Mouse (Mus musculus) forebrain, postnatal 0 days (tissue): ENCODE data around the gene Ehd1. TPM values are rescaled to one million over a fixed set of nuclear protein-coding genes. Genes with fewer than 3 reads are reported as not detected.

Experiments
- ATAC-seq: fragments of 200-750 bp; cut with Nextera tagmentation; 2 replicates; pipeline ENCODE4 v1.8.0; 2017; ENCODE audit warnings: mild to moderate bottlenecking, moderate library complexity
- DNase-seq: peaks from one replicate; pipeline ENCODE4 v3.0.0-alpha.2; 2015
- H3K27ac ChIP-seq: fragments of 300-500 bp; sonication (generic); 2 replicates; pipeline ENCODE4 v1.5.1; 2014; ENCODE audit warnings: low read depth, mild to moderate bottlenecking, antibody characterized with exemption, low read length, moderate library complexity, mixed read lengths
- H3K27me3 ChIP-seq: fragments of 300-500 bp; sonication (generic); 2 replicates; pipeline ENCODE4 v1.6.1; 2014; ENCODE audit warnings: mild to moderate bottlenecking, low read length, mixed read lengths; ENCODE audit not compliant: insufficient read depth
- H3K36me3 ChIP-seq: fragments of 300-500 bp; sonication (generic); 2 replicates; pipeline ENCODE4 v1.6.1; 2014; ENCODE audit warnings: mild to moderate bottlenecking, moderate library complexity; ENCODE audit not compliant: insufficient read depth
- H3K4me1 ChIP-seq: fragments of 300-500 bp; sonication (generic); 2 replicates; pipeline ENCODE4 v1.6.1; 2014; ENCODE audit warnings: antibody characterized with exemption; ENCODE audit not compliant: insufficient read depth
- H3K4me2 ChIP-seq: fragments of 300-500 bp; sonication (generic); 2 replicates; pipeline ENCODE4 v1.6.1; 2014; ENCODE audit warnings: low read depth, mild to moderate bottlenecking, moderate library complexity
- H3K4me3 ChIP-seq: fragments of 300-500 bp; sonication (generic); 2 replicates; pipeline ENCODE4 v1.5.1; 2014; ENCODE audit warnings: low read depth, low read length, mixed read lengths
- H3K9ac ChIP-seq: fragments of 300-500 bp; sonication (generic); 2 replicates; pipeline ENCODE4 v1.6.1; 2014; ENCODE audit warnings: mild to moderate bottlenecking
- H3K9me3 ChIP-seq: fragments of 300-500 bp; sonication (generic); 2 replicates; pipeline ENCODE4 v1.6.1; 2016; ENCODE audit warnings: low read length
- CTCF ChIP-seq: sonication (generic); IDR thresholded peaks from 2 replicates; pipeline ENCODE4 v1.5.1; 2016; ENCODE audit warnings: antibody characterized with exemption, control low read depth, low read depth
- WGBS: fragments of 180-500 bp; shearing (Covaris S2); extraction: QIAGEN DNeasy Blood & Tissue Kit; methylation state at CpG from one replicate; pipeline ENCODE4 v1.1.7; 2014; 5-methylcytosine and 5-hydroxymethylcytosine counted together
- polyA plus RNA-seq: library from polyadenylated mRNA; unstranded; fragments of >200 nt; fragmentation: Nextera tagmentation; extraction: Ambion mirVana; gene quantifications from 2 replicates; pipeline ENCODE4 v1.2.1, GENCODE M21; 2015
- total RNA-seq: library from RNA; depleted of rRNA; stranded (reverse); fragments of >200 nt; gene quantifications from 2 replicates; pipeline ENCODE4 v1.2.3, GENCODE M21; 2014

The Ehd1 gene
- total and polyA plus RNA-seq, 2 experiments from 2014 or later: 75.4 to 120 TPM

DNA sequence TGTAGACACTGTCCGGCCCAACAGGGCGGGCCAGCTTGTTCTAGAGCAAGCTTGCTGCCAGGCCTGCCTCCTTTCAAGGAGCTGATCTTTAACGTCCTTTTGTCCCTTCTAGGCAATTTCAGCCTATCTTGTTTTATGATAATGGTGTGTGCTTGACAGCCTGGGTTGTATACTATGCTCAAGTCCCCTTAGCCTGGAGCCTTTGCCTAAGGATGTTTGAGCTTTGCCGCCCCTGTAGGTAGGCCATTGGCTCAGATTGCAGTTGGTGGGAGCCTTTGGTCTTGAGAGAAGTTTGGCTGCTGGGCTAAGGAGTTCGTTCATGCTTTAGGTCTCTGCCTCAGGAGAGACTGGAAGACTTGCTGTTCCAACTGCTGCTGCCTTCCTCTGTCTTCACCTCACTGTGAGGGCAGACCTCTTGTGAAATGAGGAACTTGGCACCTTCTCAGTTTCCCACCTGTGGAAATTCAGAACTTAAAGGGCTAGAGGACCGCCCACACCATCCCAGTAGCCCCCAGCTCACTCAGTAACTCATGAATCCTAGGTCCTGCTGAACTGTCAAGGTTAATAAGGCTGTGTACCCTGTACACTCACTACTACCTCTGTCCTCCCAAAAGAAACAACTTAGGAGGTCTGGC lies 2.0 kb downstream of the Ehd1 start:
- Histone ChIP-seq H3K36me3 (peaks cover 30% of the 10 kb centered on the region), H3K27me3 (no peaks in the 10 kb centered on the region), H3K27ac (no peak overlapping the region), H3K9me3 (no peaks in the 10 kb centered on the region), H3K4me3 (peak overlapping the region; percentile 85), H3K4me2 (peak overlapping the region; percentile 96), H3K4me1 (peaks cover 28% of the 10 kb centered on the region), H3K9ac (peak overlapping the region; percentile 77)
- DNase-seq: no peak
- ATAC-seq: no peak
- 37% methylated on average over 6 of the region's 6 CpGs for WGBS
- no peak for TF ChIP-seq CTCF

DNA sequence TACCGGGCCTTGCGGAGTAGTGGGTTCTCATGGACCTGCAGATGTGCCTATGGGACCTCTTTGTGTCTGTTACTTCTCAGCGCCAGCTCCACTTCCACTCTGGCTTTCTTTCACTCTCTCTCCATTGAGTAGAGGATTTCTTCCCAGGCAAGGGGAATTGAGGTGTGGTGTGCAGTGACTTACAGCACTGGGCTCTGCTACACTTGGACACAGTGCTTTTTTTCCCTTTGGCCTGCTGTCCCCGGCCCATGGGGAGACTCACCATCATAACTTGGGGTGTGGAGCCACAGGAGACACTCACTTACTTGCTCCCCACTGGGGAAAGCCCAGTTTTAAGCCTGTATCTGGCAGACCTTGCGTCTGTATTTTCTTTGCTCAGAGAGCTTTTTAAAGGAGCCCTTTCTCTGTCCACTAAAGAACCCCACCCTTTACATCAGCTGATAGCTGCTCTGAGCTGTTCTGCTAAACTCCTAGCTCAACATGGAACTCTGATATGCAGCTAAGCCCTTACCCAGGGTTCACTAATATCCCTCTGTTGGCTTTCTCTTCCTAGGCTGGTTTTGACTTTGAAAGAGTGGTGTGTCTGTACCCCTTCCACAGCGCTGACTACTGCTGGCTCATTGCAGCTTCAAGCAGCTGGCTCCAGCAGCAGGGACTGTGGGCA lies 3.1 kb downstream of the Ehd1 start:
- no peaks in the 10 kb centered on the region for H3K27me3 ChIP-seq
- ATAC-seq (no peak), DNase-seq (no peak)
- peak overlapping the region; percentile 96 for H3K4me2 ChIP-seq
- peak overlapping the region; percentile 19 for H3K9ac ChIP-seq
- no peak overlapping the region for H3K4me3 ChIP-seq
- no peak for TF ChIP-seq CTCF
- peaks cover 28% of the 10 kb centered on the region for H3K4me1 ChIP-seq
- H3K9me3 ChIP-seq: no peaks in the 10 kb centered on the region
- WGBS: 85% methylated on average over 6 of the region's 6 CpGs
- no peak overlapping the region for H3K27ac ChIP-seq
- H3K36me3 ChIP-seq: peaks cover 38% of the 10 kb centered on the region

DNA sequence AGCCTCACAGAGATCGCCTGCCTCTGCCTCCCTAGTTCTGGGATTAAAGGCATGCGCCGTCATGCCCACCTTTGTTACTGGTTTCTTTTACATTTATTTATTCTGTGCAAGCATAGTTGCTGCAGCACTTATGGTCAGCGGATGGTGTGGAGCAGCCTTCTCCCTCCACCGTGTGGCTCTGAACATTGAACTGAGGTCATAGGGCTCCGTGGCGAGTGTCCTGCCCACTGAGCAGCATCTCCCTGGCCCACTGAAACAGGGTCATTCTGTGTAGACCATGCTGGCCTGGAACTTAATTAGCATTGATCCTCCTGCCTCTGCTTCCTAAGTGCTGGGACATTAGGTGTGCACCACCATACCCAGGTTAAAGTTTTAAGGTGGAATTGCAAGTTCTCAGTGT lies 4.0 kb downstream of the Ehd1 start:
- ATAC-seq (no peak), DNase-seq (no peak)
- Histone ChIP-seq H3K36me3 (peaks cover 43% of the 10 kb centered on the region), H3K9ac (no peak overlapping the region), H3K4me2 (no peak overlapping the region), H3K27ac (no peak overlapping the region), H3K4me1 (peaks cover 25% of the 10 kb centered on the region), H3K27me3 (no peaks in the 10 kb centered on the region), H3K9me3 (no peaks in the 10 kb centered on the region), H3K4me3 (no peak overlapping the region)
- no peak for TF ChIP-seq CTCF
- WGBS: 91% methylated on average over 7 of the region's 7 CpGs

DNA sequence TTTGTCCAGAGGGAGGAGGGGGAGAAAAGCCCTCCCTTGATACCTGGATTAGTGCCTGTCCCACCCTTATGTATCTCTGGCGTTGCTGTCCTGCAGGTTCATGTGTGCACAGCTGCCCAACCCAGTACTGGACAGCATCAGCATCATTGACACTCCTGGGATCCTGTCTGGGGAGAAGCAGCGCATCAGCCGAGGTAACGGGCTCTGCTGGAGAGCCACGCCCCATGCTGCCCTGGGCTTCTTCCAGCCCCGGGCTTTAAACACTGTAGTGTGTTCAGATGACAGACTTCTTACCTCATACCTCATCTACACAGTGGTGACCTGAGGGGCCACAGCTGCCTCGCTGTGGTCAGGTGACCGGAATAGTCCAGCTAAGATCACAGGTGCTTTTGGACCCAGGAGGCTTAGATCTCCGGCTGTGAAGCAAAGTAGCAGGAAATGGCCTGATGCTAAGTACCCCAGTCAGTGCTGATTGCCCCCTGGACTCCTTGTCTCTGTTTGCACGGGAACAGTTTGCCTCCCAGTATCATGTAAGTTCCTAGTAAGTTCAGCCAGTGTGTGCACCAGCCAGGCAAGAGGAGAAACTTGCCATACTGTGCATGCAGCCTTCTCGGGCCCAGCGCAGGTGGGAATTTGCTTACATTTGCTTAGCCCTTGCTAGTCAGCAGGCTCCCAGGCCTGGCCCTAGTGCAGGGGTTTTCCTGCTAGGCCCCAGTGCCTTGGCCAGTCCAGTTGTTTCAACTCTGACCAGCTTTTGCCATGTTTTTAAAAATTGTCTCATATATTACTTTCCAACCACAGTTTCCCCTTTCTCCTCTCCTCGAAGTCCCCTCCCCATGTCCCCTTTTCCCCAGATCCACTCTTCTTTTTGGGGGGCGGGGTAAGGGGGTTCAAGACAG lies 4.8 kb downstream of the Ehd1 start:
- 85% methylated on average over 14 of the region's 14 CpGs for WGBS
- no peak overlapping the region for H3K4me3 ChIP-seq
- DNase-seq (no peak), ATAC-seq (no peak)
- no peak for TF ChIP-seq CTCF
- peaks cover 19% of the 10 kb centered on the region for H3K4me1 ChIP-seq
- peaks cover 45% of the 10 kb centered on the region for H3K36me3 ChIP-seq
- no peaks in the 10 kb centered on the region for H3K27me3 ChIP-seq
- H3K4me2 ChIP-seq: no peak overlapping the region
- no peak overlapping the region for H3K27ac ChIP-seq
- H3K9me3 ChIP-seq: no peaks in the 10 kb centered on the region
- no peak overlapping the region for H3K9ac ChIP-seq

DNA sequence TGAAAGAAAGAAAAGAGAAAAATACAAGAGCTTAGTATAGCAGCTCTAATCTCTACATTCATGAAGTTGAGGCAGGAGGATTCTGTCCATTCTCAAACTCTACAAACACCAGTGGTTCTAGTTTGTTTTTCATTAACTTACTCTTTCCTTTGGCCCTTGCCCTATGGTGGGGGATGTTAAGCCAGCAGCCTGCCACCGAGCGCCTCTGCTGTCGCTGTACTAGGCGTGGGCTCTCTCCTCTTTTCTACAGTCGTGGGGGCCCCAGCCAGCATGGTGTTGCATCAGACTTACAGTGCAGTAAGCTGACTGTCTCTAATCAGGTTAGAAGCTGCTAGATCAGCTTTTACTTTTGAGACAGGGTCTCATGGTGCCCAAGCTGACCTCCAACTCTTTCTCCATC lies 6.5 kb downstream of the Ehd1 start:
- 83% methylated on average over 5 of the region's 5 CpGs for WGBS
- no peak overlapping the region for H3K4me2 ChIP-seq
- TF ChIP-seq CTCF: no peak
- peaks cover 45% of the 10 kb centered on the region for H3K36me3 ChIP-seq
- DNase-seq (no peak), ATAC-seq (no peak)
- H3K4me3 ChIP-seq: no peak overlapping the region
- peaks cover 18% of the 10 kb centered on the region for H3K4me1 ChIP-seq
- no peak overlapping the region for H3K9ac ChIP-seq
- no peaks in the 10 kb centered on the region for H3K9me3 ChIP-seq
- H3K27ac ChIP-seq: no peak overlapping the region
- H3K27me3 ChIP-seq: no peaks in the 10 kb centered on the region

DNA sequence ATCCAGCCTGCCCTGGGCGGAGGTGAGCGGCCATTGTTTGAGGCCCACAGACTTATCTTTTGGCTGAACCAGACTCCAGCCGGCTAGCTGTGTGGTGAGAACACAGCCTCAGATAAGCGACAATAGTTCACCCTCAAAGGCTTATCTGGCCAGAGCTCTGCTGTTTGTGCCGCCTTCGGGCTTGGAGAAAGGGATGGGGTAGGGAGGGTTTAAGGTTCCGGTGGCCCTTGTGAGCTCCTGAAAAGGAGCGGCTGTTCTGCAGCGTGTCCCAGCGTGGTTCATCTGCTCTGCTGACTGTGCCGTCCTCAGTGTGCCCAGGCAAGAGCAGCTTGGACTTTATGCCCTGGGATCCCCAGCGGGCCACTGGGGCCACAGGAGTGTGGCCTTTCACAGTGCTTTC lies 8.0 kb downstream of the Ehd1 start:
- DNase-seq: no peak
- H3K27ac ChIP-seq: no peak overlapping the region
- no peaks in the 10 kb centered on the region for H3K9me3 ChIP-seq
- no peak overlapping the region for H3K4me2 ChIP-seq
- H3K4me3 ChIP-seq: no peak overlapping the region
- no peak for ATAC-seq
- WGBS: 92% methylated on average over 12 of the region's 12 CpGs
- no peak overlapping the region for H3K9ac ChIP-seq
- H3K4me1 ChIP-seq: peaks cover 4% of the 10 kb centered on the region
- no peaks in the 10 kb centered on the region for H3K27me3 ChIP-seq
- TF ChIP-seq CTCF: no peak
- H3K36me3 ChIP-seq: peaks cover 45% of the 10 kb centered on the region

DNA sequence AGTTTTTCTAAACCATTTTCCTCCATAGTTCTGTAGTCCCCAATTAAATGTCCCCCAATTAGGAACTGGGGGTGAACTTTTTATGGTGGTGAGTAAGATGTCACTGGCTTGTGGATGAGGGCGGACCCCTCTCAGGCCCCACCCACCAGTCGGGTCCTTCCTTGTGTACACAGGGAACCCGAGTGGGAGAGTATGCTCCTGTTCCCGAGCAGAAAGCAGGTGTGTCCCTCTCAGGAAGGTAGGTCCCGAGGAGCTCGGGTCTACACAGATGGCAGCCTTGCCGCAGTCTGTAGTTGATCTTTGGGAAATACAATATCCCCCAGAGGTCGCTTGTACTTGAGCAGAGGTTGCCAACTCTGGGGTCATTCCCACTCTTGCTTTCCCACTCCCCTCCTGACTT lies 8.7 kb downstream of the Ehd1 start:
- H3K4me1 ChIP-seq: no peaks in the 10 kb centered on the region
- ATAC-seq (no peak), DNase-seq (no peak)
- no peak overlapping the region for H3K4me3 ChIP-seq
- no peak overlapping the region for H3K27ac ChIP-seq
- no peaks in the 10 kb centered on the region for H3K9me3 ChIP-seq
- WGBS: 82% methylated on average over 8 of the region's 8 CpGs
- H3K36me3 ChIP-seq: peaks cover 45% of the 10 kb centered on the region
- H3K27me3 ChIP-seq: no peaks in the 10 kb centered on the region
- no peak for TF ChIP-seq CTCF
- H3K9ac ChIP-seq: no peak overlapping the region
- H3K4me2 ChIP-seq: no peak overlapping the region
